Mouse (Mus musculus) neural tube, embryonic 12.5 days (tissue): Measurements from ENCODE around the gene Themis. TPM values are rescaled to one million over a fixed set of nuclear protein-coding genes. Genes with fewer than 3 reads are reported as not detected.

Experiments used
- ATAC-seq: fragments of 200-750 bp; cut with Nextera tagmentation; 2 replicates; pipeline ENCODE4 v1.8.0; 2017; ENCODE audit warnings: low read depth, mild to moderate bottlenecking, moderate TSS enrichment, moderate library complexity; ENCODE audit not compliant: low FRiP score
- H3K27ac ChIP-seq: fragments of 300-500 bp; sonication (generic); 2 replicates; pipeline ENCODE4 v1.5.1; 2016
- H3K27me3 ChIP-seq: fragments of 300-500 bp; sonication (generic); replicated peaks from 2 replicates; pipeline ENCODE4 v1.6.1; 2016; ENCODE audit warnings: mild to moderate bottlenecking
- H3K36me3 ChIP-seq: fragments of 300-500 bp; sonication (generic); 2 replicates; pipeline ENCODE4 v1.6.1; 2016; ENCODE audit warnings: mild to moderate bottlenecking
- H3K4me1 ChIP-seq: fragments of 300-500 bp; sonication (generic); 2 replicates; pipeline ENCODE4 v1.6.1; 2016
- H3K4me2 ChIP-seq: fragments of 300-500 bp; sonication (generic); replicated peaks from 2 replicates; pipeline ENCODE4 v1.6.1; 2016; ENCODE audit warnings: mild to moderate bottlenecking
- H3K4me3 ChIP-seq: fragments of 300-500 bp; sonication (generic); 2 replicates; pipeline ENCODE4 v1.5.1; 2016
- H3K9ac ChIP-seq: fragments of 300-500 bp; sonication (generic); 2 replicates; pipeline ENCODE4 v1.6.1; 2016; ENCODE audit warnings: mild to moderate bottlenecking
- H3K9me3 ChIP-seq: fragments of 300-500 bp; sonication (generic); 2 replicates; pipeline ENCODE4 v1.6.1; 2016; ENCODE audit warnings: mild to moderate bottlenecking
- WGBS: fragments of 180-500 bp; shearing (Covaris S2); methylation state at CpG from one replicate; pipeline ENCODE4 v1.1.7; 2016; 5-methylcytosine and 5-hydroxymethylcytosine counted together
- polyA plus RNA-seq: library from polyadenylated mRNA; unstranded; fragments of >200 nt; fragmentation: Nextera tagmentation; extraction: Ambion mirVana; gene quantifications from 2 replicates; pipeline ENCODE4 v1.2.1, GENCODE M21; 2016

The Themis gene
- polyA plus RNA-seq, 1 experiment from 2014 or later, result not detected

GRCm38 (mm10) chr10:28696032-28696431 lies 27.9 kb downstream of the Themis start:
- no peak for ATAC-seq
- no peaks in the 10 kb centered on the region for H3K9me3 ChIP-seq
- 88% methylated on average over 1 of the region's 1 CpGs for WGBS
- H3K4me1 ChIP-seq, result no peaks in the 10 kb centered on the region
- H3K9ac ChIP-seq, result no peak overlapping the region
- H3K4me3 ChIP-seq, result no peak overlapping the region
- H3K36me3 ChIP-seq, result no peaks in the 10 kb centered on the region
- H3K27me3 ChIP-seq, result no peaks in the 10 kb centered on the region
- H3K4me2 ChIP-seq, result no peak overlapping the region
- H3K27ac ChIP-seq, result no peak overlapping the region

DNA sequence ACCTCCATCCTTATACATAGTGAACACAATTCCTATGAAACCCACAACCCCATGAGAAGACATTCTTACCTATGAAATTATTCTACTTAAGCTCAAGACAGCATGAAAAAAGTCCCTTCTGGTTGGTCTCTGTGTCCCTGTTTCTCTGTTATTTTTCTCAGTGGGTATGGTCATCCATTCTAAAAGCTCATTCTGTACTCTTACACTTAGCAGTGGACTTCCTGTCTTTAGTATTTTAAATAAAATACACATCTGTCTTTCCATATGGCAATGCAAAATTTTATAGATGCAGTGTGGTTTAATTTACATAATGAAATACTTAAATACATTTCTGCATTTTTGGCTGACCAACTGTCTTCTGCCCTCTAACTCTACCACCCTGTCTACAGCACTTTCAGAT lies 30.0 kb downstream of the Themis start:
- Histone ChIP-seq H3K36me3 (no peaks in the 10 kb centered on the region), H3K9me3 (no peaks in the 10 kb centered on the region), H3K27me3 (no peaks in the 10 kb centered on the region), H3K4me1 (no peaks in the 10 kb centered on the region), H3K4me2 (no peak overlapping the region), H3K9ac (no peak overlapping the region), H3K27ac (no peak overlapping the region), H3K4me3 (no peak overlapping the region)
- ATAC-seq, result no peak

DNA sequence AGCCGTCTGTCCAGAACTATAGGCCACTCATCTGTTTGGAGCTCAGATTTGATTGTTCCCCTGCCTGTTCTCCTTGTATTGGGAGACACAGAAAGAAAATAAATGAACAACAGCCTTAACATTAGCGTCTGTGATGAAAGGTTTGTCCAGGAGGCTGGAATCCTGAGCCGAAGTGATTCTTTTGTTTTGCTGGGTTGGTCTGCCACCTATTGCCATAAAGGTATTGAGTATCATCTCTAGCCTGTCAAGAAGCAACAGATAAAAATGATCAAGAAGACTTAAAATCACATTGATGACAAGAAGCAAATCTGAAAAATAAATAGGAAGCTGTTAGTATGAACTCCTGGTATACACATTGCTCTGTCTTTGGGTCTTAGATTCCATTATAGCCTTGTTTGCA lies 53.7 kb downstream of the Themis start:
- no peak for ATAC-seq
- no peaks in the 10 kb centered on the region for H3K9me3 ChIP-seq
- H3K36me3 ChIP-seq, result no peaks in the 10 kb centered on the region
- H3K4me2 ChIP-seq, result no peak overlapping the region
- H3K9ac ChIP-seq, result no peak overlapping the region
- no peaks in the 10 kb centered on the region for H3K27me3 ChIP-seq
- H3K4me1 ChIP-seq, result no peaks in the 10 kb centered on the region
- no peak overlapping the region for H3K27ac ChIP-seq
- 72% methylated on average over 3 of the region's 3 CpGs for whole genome bisulfite sequencing
- H3K4me3 ChIP-seq, result no peak overlapping the region

DNA sequence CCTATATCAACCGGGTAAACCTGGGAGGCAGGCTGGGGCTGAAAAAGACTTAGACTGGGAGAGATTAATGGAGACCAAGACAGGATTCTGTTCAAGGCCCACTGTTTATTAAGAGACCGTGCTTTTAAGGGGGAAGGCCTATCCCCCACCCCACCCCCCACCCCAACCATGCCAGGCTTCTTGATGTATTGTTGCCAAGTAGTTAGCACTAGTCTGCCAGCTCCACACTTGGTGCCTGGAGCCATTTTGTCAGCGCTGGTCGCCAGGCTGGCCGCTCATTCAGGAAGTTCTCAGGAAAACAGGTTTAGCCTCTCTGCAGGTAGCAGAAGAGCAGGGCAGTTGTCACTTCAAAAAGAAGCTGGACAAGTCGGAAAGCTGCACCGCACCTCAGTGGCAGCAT lies 55.1 kb downstream of the Themis start:
- WGBS, result 85% methylated on average over 7 of the region's 7 CpGs
- Histone ChIP-seq H3K4me3 (no peak overlapping the region), H3K36me3 (no peaks in the 10 kb centered on the region), H3K27ac (no peak overlapping the region), H3K9me3 (no peaks in the 10 kb centered on the region), H3K9ac (no peak overlapping the region), H3K4me1 (no peaks in the 10 kb centered on the region), H3K4me2 (no peak overlapping the region), H3K27me3 (no peaks in the 10 kb centered on the region)
- no peak for ATAC-seq

- H3K4me3 ChIP-seq, result no peak overlapping the region
- no peaks in the 10 kb centered on the region for H3K36me3 ChIP-seq
- WGBS, result 12% methylated on average over 2 of the region's 2 CpGs
- H3K4me2 ChIP-seq, result no peak overlapping the region
- H3K27me3 ChIP-seq, result no peaks in the 10 kb centered on the region
- ATAC-seq, result 0 out of 2 replicates have a peak, but pooled peaks have one; percentile 50
- H3K27ac ChIP-seq, result no peak overlapping the region
- no peaks in the 10 kb centered on the region for H3K9me3 ChIP-seq
- H3K9ac ChIP-seq, result no peak overlapping the region
- no peaks in the 10 kb centered on the region for H3K4me1 ChIP-seq
These were observed 62.0 kb downstream of the Themis start for GRCm38 (mm10) chr10:28730122-28730521.

- Histone ChIP-seq H3K4me3 (no peak overlapping the region), H3K9ac (no peak overlapping the region), H3K27ac (no peak overlapping the region), H3K36me3 (no peaks in the 10 kb centered on the region), H3K4me1 (no peaks in the 10 kb centered on the region), H3K9me3 (0 out of 2 replicates have a peak, but pooled peaks cover 3% of the 10 kb centered on the region), H3K4me2 (no peak overlapping the region), H3K27me3 (no peaks in the 10 kb centered on the region)
- 88% methylated on average over 1 of the region's 1 CpGs for WGBS
- no peak for ATAC-seq
These were observed 69.8 kb downstream of the Themis start for GRCm38 (mm10) chr10:28737953-28738352.

DNA sequence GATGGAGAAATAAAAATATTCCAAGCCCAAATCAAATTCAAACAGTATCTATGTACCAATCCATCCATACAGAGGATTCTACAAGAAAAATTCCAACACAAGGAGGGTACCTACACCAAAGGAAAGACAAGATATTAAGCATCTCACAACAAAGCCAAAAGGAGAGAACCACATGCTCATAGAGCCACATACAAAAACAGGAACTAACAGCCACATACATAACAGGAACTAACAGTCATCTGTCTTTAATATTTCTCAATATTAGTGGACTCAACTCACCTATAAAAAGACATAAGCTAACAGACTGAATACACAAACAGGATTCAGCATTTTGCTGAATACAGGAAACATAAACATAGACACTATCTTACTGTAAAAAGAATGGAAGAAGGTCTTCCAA lies 78.3 kb downstream of the Themis start:
- Histone ChIP-seq H3K4me2 (no peak overlapping the region), H3K9ac (no peak overlapping the region), H3K27me3 (no peaks in the 10 kb centered on the region), H3K27ac (no peak overlapping the region), H3K36me3 (no peaks in the 10 kb centered on the region), H3K4me3 (no peak overlapping the region), H3K9me3 (no peaks in the 10 kb centered on the region), H3K4me1 (no peaks in the 10 kb centered on the region)
- ATAC-seq, result no peak

DNA sequence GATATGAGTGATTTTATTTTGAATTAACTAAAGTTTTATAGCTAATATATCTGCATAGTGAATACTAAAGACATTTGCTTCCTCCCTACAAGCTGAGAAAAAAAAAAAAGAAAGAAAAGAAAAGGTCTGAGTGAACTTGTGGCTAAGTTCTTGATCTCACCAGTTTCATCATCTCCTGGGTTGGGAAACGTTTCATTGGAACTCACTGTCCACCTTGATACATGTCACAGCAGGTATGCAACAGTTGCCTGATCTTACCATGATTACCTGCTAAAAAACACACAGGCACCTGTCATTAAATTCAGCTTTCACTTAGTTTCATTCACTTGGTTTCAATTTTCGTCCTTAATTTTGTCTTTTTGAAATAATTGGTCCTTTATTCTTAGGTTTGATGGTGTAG lies 85.2 kb downstream of the Themis start:
- no peaks in the 10 kb centered on the region for H3K4me1 ChIP-seq
- ATAC-seq, result no peak
- H3K4me3 ChIP-seq, result no peak overlapping the region
- H3K4me2 ChIP-seq, result no peak overlapping the region
- 80% methylated on average over 2 of the region's 2 CpGs for WGBS
- no peak overlapping the region for H3K27ac ChIP-seq
- H3K9ac ChIP-seq, result no peak overlapping the region
- no peaks in the 10 kb centered on the region for H3K36me3 ChIP-seq
- no peaks in the 10 kb centered on the region for H3K27me3 ChIP-seq
- no peaks in the 10 kb centered on the region for H3K9me3 ChIP-seq

DNA sequence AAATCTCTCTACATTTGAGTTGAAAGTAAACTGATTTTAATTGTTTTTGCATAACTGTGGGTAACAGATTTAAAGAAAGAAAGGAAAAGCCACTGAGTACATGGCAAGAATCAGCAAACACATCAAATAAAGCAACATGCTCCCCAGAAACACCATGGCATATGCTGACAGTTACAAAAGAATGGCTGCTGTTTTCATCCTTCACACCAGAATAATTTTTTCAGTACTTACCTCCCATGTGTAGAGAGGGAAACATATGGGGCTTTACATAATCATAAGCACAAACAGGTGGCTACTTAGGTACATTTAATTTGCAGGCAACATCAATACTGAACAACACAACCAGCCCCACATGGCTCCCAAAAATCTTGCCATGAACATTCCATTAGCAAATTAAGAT lies 86.8 kb downstream of the Themis start:
- Histone ChIP-seq H3K27me3 (no peaks in the 10 kb centered on the region), H3K36me3 (no peaks in the 10 kb centered on the region), H3K4me3 (no peak overlapping the region), H3K4me1 (no peaks in the 10 kb centered on the region), H3K9me3 (no peaks in the 10 kb centered on the region), H3K4me2 (no peak overlapping the region), H3K27ac (no peak overlapping the region), H3K9ac (no peak overlapping the region)
- no peak for ATAC-seq

GRCm38 (mm10) chr10:28776777-28777402 lies 108.7 kb downstream of the Themis start:
- no peak for ATAC-seq
- Histone ChIP-seq H3K36me3 (no peaks in the 10 kb centered on the region), H3K9me3 (no peaks in the 10 kb centered on the region), H3K4me1 (no peaks in the 10 kb centered on the region), H3K9ac (no peak overlapping the region), H3K4me2 (no peak overlapping the region), H3K27ac (no peak overlapping the region), H3K4me3 (no peak overlapping the region), H3K27me3 (no peaks in the 10 kb centered on the region)
- WGBS, result 85% methylated on average over 5 of the region's 5 CpGs

DNA sequence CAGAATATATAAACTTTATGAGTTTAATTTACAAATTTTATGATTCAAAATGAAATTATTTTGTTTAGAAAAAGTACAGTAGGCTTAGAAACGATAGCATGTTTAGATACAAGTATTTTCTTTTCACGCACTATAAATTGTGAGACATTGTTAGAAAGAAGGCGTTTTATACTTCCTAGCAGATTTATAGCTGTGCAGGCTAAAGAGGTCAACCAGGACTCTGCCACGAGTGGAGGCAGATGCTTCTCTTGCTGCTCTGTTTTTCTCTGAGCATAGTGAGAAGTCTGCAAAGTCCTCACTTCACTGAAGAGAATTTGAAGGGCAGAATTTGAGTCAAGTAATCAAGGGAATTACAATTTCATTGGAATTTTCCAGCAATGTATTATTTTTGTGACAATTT lies 131.3 kb downstream of the Themis start:
- no peak for ATAC-seq
- Histone ChIP-seq H3K4me2 (no peak overlapping the region), H3K27ac (no peak overlapping the region), H3K27me3 (no peaks in the 10 kb centered on the region), H3K4me3 (no peak overlapping the region), H3K36me3 (no peaks in the 10 kb centered on the region), H3K9ac (no peak overlapping the region), H3K4me1 (no peaks in the 10 kb centered on the region), H3K9me3 (no peaks in the 10 kb centered on the region)
- 40% methylated on average over 4 of the region's 4 CpGs for WGBS

DNA sequence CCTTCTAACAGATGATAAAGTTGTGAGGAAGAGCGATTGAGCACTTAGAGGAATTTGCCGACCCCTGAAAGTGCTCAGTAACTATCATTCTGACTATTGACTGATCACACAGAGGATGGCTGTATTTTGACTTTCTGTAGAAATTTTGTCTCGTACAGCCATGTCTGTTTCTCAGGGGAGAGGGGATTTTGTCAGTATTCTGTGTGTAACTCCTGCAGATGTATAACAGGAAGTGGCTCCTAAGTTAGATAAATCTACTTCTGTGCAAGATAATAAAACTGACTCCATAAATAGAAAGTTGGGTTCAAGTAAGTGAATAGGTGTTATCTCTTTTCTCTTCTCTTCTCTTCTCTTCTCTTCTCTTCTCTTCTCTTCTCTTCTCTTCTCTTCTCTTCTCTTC lies 137.0 kb downstream of the Themis start:
- Histone ChIP-seq H3K4me2 (no peak overlapping the region), H3K36me3 (no peaks in the 10 kb centered on the region), H3K9ac (no peak overlapping the region), H3K9me3 (no peaks in the 10 kb centered on the region), H3K27me3 (no peaks in the 10 kb centered on the region), H3K27ac (no peak overlapping the region), H3K4me3 (no peak overlapping the region), H3K4me1 (no peaks in the 10 kb centered on the region)
- ATAC-seq, result no peak
- WGBS, result 81% methylated on average over 3 of the region's 3 CpGs

- ATAC-seq, result no peak
- no peak overlapping the region for H3K9ac ChIP-seq
- no peak overlapping the region for H3K4me2 ChIP-seq
- no peaks in the 10 kb centered on the region for H3K4me1 ChIP-seq
- H3K9me3 ChIP-seq, result no peaks in the 10 kb centered on the region
- no peak overlapping the region for H3K27ac ChIP-seq
- WGBS, result 87% methylated on average over 5 of the region's 5 CpGs
- no peaks in the 10 kb centered on the region for H3K27me3 ChIP-seq
- H3K36me3 ChIP-seq, result no peaks in the 10 kb centered on the region
- H3K4me3 ChIP-seq, result no peak overlapping the region
These were observed 143.9 kb downstream of the Themis start for GRCm38 (mm10) chr10:28811928-28812570.
